Mouse (Mus musculus) olfactory bulb, adult 2 months (tissue): Measurements from ENCODE around the gene Kbtbd12.

ENCODE experiments used
- CTCF ChIP-seq: fragments of 200-500 bp; IDR thresholded peaks from 2 replicates; pipeline ENCODE4 v1.5.1; 2012; ENCODE audit warnings: low read depth, mild to moderate bottlenecking, low read length, moderate library complexity; ENCODE audit not compliant: insufficient read depth
- POLR2A ChIP-seq: fragments of 200-500 bp; IDR thresholded peaks from 2 replicates; pipeline ENCODE4 v1.6.1; 2012; ENCODE audit warnings: mild to moderate bottlenecking, low read depth, low read length, moderate library complexity; ENCODE audit not compliant: insufficient read depth

GRCm38 (mm10) chr6:88605235-88605634 is 32.5 kb downstream of the Kbtbd12 start:
- TF ChIP-seq CTCF: no peak
- no peak for TF ChIP-seq POLR2A
